Mouse (Mus musculus): ENCODE results near the gene Trpm3.
A peak's percentile ranks its signal among the peaks of the same experiment; 100 is the strongest.

Gene Trpm3

DNA sequence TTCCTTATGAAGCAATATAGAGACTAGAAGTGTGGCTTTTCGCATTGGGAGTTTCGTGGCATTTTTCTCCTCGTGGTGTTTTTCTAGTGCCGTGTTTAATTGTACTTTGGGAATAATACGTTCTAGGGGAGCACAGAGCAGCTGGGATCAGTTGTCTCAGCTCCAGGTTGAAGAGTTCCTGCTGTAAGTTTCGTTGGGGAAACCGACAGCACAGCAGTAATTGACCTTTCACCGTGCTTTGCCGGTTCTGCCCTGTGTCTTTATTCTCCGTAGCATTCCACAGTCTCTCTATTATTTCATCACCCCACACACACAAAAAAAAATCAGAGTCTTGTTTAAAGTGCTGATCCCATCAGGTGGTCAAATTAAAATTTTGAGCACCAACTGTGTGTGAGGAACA lies 496.8 kb downstream of the Trpm3 start:
- DNase-seq (ENCODE audit: low read depth, low spot score), result no peak

DNA sequence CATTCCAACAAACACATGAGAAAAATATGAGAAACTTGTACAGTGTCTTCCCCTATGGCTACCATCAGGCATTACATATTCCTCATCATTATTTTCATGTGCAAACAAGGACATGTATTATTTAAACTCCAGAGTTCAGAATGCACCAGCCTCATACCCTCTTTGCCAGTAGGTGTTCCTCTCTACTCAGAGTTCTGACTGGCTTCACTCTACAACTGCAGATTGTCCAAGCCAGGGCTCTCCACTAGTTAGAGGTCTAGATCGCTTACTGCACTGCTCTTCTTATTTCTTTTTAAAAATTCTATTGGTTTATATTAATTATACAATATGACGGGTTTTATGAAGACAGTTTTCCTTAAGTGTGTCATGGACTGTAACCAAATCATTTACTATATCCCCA lies 498.9 kb downstream of the Trpm3 start:
- DNase-seq (ENCODE audit: low read depth, low spot score), result no peak

DNA sequence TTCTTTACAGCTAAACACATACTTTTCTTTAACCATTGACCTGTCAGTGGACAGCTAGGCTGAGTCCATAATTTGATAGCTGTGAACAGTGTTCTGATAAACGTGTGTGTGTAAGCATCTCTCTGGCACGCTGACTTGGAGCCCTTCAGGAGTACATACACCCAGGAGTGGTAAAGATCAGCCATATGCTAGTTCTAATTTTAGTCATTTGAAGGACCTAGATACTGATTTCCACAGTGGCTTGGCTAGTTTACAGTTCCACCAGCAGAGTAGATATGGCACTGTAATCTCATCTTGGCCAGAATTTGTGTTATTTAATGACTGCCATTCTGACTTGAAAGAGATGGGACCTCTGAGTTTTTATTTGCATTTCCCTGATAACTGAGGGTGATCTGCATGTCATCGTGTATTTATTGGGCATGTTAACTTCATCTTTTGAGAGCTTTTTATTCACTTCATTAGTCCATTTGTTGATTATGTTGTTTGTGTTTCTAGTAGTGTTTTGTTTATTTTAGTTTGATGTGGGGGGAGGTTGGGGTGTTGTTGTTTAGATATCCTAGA lies 499.6 kb downstream of the Trpm3 start:
- DNase-seq (ENCODE audit: low read depth, low spot score), result no peak

DNA sequence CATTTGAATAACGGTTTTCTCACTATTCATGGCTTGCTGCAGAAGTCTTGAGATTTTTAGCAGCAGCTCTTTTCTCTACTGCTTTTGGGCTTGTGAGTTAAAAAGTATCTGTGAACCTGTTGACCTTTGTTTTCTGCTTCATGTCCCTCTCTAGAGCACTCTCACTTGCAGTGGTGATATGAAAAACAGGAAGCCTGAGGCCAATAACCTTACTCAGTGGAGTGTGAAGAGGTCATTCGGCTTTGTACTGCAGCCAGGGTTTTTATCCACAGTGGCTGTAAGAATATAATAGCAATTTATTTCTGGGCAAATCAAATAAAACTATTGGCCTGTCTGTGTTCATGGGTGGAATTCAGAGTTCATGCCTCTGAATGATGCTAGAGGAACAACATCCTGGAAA lies 503.3 kb downstream of the Trpm3 start:
- DNase-seq (ENCODE audit: low read depth, low spot score), result no peak

DNA sequence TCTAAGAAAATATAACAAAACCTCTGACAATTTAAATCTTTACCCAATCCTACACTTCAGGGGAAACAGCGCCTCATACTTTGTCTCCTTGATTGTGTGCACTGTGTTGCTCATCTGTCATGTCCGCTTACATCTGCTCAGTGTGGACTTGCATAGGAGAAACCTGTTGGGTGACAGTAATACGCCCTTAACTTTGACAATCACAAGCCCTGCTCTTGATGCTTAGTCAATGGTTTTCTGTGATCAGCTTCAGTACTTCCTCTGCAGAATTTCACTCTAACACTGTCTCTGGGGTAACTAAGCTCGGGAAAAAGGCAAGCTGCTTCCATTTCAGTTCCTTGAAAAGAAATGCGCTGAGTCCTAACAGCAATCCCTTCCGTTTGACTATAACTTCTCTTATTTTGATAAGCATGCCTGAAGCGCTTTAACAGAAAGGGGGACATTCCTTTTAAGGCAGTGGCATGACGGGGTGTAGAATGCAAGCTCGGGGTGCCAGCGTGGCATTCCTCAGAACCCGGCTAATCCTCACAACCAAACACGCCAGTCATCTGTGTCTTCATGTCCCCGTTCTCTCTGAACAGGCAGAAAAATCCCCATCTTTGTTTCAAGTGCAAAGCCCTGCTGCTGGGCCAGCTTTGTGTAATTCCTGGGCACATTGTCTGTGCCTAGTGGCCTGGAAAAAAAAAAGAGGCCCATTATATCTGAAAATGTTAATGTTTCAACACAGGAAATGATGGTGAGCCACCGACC lies 517.8 kb downstream of the Trpm3 start:
- no peak for DNase-seq (ENCODE audit: low read depth, low spot score)

DNA sequence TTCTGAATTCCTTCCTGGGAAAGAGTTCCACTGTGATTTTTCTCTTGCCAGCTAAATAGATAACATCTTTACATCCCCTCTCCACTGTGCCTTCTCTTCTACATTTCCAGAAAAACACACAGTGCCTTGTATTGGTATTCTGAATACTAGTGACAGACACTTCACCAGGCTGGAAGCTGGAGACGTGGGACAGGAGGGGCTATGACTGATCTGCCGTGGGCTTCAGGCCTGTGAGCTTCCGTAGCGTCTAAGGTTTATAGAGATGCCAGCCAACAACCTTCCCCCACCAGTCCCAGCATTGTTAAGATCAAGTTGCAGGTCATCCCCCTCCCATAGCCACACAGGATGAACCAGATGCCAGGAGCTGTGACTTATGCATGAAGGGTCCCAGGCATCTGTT lies 518.4 kb downstream of the Trpm3 start:
- DNase-seq (ENCODE audit: low read depth, low spot score), result no peak

DNA sequence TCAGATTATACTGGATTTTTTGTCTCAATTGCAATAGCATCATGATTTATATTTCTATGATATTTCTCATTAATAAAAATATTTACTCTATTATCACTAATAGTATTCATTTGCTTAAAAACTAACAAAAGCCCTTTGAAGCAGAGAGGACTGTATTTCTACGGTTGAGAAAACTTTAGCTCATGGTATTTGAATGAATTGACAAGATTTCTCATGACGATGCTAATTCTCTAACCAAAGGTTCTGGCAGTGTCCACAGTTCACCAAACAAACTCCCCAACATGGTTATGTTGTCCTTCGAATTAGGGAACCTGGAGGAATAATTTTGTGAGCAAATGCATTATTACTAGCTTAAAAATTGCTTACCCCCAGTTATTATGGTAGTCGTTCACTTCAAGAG lies 526.6 kb downstream of the Trpm3 start:
- DNase-seq (ENCODE audit: low read depth, low spot score), result no peak

DNA sequence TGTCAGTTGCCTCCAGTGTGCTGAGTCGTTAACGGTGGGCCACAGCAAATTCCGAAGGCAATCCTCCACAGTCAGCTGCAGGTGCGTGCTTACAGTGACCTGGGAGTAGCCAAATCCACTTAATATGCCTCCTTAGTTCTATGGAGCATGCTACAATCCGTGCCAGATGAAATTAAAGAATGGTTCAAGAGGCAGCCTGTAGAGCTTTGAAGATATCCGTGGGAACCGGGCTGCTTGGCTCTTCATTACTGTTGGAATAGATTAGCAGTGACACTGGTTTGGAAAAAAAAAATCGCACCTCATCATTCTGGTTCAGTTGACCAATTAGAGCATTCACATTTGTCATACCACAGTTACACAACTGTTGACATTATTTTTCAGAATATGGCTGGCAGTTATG lies 531.4 kb downstream of the Trpm3 start:
- no peak for DNase-seq (ENCODE audit: low read depth, low spot score)

DNA sequence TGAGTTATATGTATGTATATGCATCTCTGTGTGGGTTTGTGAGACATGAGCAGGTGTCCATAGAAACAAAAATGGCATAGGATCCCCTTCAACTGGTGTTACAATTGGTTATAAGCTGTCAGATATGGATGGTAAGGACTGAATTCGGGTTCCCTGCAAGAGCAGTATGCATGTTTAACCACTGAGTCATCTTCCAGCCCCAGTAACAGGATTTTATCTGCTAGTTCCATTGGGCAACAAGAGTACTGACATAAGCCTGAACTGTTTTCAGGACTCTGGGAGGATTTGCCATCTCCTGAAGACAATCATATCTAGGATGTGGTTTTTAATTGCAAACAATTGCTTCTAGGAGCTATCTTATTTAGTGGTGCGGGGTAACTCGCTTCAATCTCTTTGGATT lies 534.0 kb downstream of the Trpm3 start:
- no peak for DNase-seq (ENCODE audit: low read depth, low spot score)

DNA sequence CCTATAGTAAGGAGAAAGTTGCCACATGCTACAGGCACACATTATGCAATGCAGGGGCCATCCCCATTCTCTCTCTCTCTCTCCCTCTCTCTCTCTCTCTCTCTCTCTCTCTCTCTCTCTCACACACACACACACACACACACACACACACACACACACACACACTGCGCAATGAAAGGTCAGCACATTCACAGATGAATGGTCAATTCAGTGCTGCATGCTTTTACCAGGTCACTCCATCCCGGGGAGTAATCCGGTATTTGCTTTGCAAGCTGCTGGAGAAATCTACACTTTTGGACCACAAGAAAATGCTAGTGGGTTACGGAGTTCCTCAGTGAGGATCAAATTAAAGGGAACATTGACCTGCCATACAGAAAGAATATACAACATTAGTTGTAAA lies 537.4 kb downstream of the Trpm3 start:
- DNase-seq (ENCODE audit: low read depth, low spot score), result no peak

DNA sequence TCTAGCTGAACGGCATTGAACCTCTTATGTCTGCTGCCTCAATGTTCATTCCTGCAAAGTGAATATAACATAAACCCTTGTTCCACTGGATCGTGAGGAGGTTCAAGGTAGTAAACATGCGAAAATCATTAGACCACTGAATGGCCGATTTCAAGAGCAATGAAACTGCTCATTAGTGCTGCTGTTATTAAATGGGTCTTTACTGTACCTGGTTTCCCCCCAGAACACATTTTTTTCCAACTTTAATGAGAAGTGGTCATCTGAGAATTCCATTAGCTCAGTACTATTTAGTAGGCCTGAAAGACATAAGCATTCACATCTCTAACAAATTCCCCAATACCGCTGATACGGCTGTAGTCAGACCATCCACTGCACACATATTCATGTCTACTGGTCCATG lies 543.4 kb downstream of the Trpm3 start:
- no peak for DNase-seq (ENCODE audit: low read depth, low spot score)

DNA sequence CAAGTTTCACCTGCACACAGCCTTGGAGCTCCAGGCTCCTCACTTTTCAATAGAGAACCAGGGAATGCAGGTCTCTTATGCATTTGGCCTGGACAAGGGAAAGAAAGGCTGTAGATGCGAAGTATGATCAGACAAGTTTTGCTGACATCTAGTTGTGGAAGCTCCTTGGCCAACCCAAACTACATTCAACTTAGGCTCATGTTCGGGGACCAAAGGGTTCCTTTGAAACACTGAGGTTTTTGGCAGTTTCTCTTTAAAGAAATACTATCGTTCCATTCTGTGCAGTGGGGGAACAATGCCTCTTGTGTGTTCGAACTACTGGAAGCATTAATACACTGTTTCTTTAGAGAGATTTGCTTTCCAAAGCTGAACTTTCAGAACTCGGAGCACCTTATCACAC lies 553.1 kb downstream of the Trpm3 start:
- no peak for DNase-seq (ENCODE audit: low read depth, low spot score)

DNA sequence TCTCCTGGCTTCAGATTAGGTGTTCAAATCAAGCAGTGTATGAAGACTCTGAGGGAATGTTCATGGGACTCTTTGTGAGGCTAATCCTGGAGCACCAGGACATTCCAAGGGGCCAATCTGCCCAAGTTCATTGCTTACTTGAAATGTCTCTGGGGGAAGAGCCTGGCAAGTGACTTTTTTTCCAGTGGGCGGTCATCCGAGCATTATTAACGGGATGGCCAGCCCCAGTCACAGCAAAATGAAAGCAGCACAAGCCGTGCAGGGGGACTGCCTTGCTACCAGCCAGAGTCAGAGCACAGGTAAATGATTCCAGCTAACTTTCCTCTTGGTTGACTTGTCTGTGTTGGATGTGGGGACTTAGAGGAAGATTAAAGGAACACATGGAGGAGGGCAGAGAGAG lies 553.7 kb downstream of the Trpm3 start:
- DNase-seq (ENCODE audit: low read depth, low spot score), result peak; percentile 2

DNA sequence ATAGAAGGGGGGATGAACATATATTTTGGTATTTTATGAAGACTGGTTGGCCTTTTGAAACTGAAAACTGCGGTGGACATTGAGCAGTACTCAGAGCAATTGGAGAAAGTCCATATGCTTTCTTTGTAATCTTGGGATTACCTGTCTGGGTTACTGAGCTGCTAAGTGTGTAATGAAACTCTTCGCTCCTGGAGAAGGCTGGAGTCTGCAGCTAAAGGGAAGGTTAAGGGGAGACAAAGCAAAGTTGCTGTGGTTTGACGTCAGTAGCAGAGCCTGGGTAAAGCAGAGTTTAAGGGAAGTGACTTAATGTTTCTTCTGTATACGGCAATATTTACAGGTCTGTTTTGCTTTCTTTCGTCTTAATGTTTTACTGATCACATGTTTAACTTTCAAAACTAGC lies 554.1 kb downstream of the Trpm3 start:
- no peak for DNase-seq (ENCODE audit: low read depth, low spot score)

DNA sequence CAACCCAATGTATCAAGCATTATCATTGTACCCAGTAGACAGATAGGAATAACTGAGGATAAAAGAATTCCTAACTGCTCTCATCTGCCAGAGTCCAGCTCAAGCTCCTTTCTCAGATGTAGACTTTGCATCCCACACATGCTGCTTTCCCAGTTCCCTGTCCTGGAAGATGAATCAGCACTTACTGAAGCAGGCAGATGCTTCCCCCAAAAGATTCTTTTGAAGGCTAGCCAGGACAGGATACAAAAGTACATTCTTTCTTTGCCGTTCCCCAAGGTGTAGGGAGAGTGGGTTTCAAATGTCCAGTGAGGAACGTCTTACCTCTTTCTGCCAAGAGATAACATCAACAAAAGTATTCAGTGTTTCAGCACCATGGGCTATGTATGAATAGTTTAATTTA lies 556.6 kb downstream of the Trpm3 start:
- no peak for DNase-seq (ENCODE audit: low read depth, low spot score)

DNA sequence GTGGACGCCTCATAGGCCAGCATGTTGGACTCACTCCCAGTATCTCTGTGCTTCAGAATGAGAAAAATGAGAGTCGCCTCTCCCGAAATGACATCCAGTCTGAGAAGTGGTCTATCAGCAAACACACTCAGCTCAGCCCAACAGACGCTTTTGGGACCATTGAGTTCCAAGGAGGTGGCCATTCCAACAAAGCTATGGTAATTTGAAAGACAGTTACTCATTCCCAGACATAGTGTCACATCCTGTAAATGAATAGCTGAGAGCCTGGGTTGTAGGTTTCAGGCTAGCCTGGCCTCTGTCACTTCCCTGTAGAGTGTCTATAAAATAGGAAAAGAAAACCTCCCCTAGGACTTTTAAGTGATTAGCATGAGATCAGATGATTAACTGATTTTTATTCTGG lies 559.9 kb downstream of the Trpm3 start:
- DNase-seq (ENCODE audit: low read depth, low spot score), result no peak

DNA sequence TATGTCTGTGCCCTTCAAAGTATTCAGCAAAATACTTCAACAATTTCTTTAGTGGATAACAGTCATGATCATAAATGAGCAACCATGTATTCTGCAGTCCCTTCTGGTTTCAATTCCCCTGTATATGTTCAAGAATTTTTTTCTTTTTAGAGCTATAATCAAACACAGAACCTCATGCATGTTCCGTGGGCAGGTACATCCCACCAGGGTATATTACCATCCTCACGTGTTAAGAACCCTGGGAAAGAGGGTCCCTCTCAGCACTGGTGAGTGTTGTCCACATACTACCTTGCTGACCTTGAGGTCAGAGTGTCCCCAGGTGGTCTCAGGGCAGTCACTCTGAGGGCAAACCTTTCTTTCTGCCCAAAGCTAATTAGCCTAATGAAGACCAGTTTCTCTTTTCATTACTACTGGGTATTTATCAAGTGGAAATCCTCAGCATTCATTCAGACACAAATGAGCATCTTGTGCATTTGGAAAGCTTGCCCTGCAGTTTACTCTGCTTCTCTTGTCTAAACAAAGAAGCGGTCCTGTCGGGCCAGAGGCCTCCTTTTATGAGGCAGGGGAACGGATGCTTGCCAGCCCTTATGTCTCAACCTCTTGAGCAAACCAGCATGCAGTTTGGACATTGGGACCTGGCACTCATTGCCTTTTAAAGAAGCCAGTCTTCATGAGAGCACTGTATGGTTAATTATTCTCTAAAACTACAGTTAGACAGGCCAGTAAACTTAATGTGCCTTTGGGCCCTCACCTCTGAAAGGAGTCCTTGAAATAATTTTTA lies 562.2 kb downstream of the Trpm3 start:
- no peak for DNase-seq (ENCODE audit: low read depth, low spot score)

DNA sequence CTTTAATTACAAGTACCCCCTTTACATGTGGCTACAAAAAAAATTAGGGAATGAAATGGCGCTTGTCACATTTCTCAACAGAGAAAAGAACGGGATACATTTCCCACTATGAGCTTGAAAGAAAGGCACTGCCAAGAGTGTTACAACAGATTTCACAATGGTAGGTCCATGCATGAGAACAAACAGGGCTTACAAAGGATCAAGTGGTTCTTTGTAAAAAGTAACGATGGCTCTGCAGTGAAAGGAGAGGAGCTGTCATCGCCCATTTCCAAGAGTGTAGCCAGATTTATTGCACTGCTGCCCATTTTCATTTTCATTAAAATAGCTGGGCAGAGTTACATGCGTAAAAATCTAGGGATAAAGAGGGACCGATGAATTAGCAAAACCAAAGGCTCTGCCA lies 565.0 kb downstream of the Trpm3 start:
- DNase-seq (ENCODE audit: low read depth, low spot score), result peak; percentile 16

DNA sequence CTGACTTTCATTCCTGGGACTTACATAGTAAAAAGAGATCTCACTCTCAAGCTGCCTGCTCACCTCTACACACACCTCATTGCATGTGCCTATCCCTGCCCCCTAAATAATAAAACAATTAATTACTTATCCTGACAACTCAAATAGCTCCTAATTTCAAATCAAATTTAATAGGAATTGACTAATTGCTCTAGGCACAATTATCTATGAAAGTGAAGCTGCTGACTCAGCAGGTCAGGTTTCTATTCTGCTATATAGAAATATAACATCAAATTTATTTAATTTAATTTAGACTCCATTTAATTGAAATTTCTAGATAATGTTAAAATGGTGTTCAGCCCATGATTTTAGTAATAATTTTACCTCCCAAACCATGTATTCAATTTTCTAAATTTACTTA lies 566.6 kb downstream of the Trpm3 start:
- DNase-seq (ENCODE audit: low read depth, low spot score), result no peak

DNA sequence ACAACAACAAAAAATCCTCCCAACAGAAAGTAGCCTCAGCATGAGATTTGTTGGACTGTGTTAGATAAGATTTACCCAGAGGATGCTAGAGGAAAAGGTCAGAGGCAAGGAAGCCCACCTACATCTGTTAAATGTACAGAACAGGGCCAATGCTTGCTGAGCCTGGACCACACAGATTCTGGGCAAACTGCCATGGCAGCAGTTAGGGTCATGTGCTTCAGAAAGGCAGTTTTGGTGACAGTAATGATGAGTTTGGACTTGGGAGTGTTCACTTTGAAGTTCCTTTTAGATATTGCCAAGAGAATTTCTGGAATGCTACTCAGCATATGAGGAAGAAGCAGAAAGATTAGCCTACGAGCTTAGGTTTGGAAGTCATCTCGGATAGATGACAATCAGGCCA lies 580.2 kb downstream of the Trpm3 start:
- DNase-seq (ENCODE audit: low read depth, low spot score), result no peak

DNA sequence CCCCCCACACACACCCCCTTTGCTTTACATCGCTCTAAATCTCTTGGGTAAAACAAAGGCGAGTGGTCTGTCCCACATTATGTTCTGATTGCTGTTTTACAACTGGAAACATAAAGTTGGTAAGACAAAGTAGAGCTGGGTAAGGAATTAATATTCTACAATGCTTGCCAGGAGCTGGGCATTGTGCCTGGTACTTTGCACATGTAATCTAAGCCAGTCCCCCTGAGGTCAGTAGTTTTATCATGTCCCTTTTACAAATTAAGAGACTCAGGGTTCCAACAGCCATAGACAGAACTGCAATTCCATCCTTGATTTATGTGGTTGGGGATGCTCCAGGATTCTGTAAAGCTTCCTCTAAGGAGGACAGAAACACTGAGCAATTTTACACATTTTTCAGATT lies 591.0 kb downstream of the Trpm3 start:
- no peak for DNase-seq (ENCODE audit: low read depth, low spot score)

DNA sequence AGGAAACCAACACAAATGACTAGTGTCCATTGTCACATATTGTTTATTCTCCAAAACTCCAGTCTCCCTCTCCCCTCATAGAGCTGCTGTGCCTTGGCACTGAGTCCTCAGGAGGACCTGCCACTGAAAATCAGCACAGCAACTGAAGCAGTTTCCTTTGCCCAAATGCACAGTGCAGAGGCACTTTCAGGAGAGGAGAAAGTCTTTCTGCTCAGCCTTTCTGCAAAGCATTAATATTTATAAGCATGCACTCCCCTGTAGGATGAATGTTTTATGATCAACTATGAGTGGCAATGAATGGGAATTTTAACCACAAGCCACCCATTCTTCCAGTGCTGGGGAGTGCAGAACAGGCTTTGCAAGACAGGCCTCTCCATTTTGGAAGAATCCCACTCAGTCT lies 592.1 kb downstream of the Trpm3 start:
- no peak for DNase-seq (ENCODE audit: low read depth, low spot score)

DNA sequence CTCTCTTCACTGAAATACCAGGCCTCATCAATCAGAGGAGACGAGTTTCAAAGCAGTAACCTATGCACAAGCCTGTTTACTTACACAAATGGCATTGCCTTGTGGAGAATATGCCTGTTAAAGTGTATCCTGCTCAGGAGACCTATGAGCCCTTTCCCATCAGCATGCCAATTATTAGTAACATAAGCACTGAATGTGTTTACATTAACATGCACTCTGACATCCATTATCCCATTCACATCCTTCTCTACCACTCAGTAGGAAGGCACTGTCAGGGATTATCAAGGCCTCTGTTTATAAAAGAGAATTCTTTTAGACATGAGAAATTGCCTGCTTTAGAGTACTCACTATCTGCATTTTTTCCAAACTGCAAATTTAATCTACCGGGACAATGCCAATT lies 598.0 kb downstream of the Trpm3 start:
- DNase-seq (ENCODE audit: low read depth, low spot score), result no peak

Measured in skeletal muscle tissue, adult 2 months (tissue).